Mouse (Mus musculus): Measurements from ENCODE around the gene Egfl6. TPM values are rescaled to one million over a fixed set of nuclear protein-coding genes. Genes with fewer than 3 reads are reported as not detected.

The Egfl6 gene
- total and polyA plus RNA-seq, 3 experiments = 0.04 TPM; not detected in 2

DNA sequence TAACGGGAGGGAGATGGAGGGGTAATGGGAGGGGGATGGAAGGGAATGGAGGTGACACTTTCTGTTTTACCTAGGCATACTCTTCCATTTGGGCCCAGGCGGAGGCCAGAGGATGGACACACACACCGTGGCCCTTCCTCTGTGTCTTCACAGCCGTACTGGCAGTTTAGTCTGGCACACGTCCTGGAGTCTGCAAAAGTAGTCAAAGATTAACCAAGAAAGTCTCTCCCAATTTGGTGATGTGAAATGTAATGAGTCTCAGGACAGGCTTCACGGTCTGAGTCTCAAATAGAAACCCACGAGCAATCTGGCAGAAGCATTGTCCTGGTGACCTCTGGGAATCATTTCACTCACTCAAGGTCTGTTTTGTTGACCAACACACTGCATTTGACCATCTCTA is 33.2 kb downstream of the Egfl6 start:
- no peak overlapping the region for H3K4me2 ChIP-seq (ENCODE audit: insufficient read depth, low read depth, poor library complexity, severe bottlenecking)
- no peak for TF ChIP-seq CTCF (conservative IDR thresholded peaks at IDR 0.05 in 1 of 2, IDR thresholded peaks at IDR 0.05 in 1 of 2; ENCODE audit: low read depth in 2 of 2, low read length in 2 of 2)
- H3K9ac ChIP-seq (ENCODE audit: insufficient read depth, low read depth) = no peak overlapping the region
- no peaks in the 10 kb centered on the region for H3K27me3 ChIP-seq (replicated peaks)
- H3K4me3 ChIP-seq (replicated peaks in 1 of 3; ENCODE audit: low read depth in 2 of 3, low read length in 2 of 3, poor library complexity in 1 of 3) = no peak overlapping the region
- dilution Hi-C loops (cut with MboI; ENCODE audit: extremely low pct_ligation_motif_present, extremely low pct_unique_long_range_greater_than_20kb, low sequenced_read_pairs) = no loop called here
- no peaks in the 10 kb centered on the region for H3K36me3 ChIP-seq (replicated peaks in 1 of 2; ENCODE audit: control insufficient read depth in 1 of 2, insufficient read depth in 1 of 2, low read length in 1 of 2)
- DNase-seq (ENCODE audit: extremely low read depth) = no peak
- H3K79me2 ChIP-seq (replicated peaks; ENCODE audit: control insufficient read depth, extremely low read depth, insufficient read depth, poor library complexity, severe bottlenecking) = no peaks in the 10 kb centered on the region
- H3K27ac ChIP-seq (ENCODE audit: insufficient read depth, low read depth) = no peak overlapping the region
- no peaks in the 10 kb centered on the region for H3K4me1 ChIP-seq (ENCODE audit: control insufficient read depth in 1 of 2, insufficient read depth in 2 of 2)
- no peaks in the 10 kb centered on the region for H3K9me3 ChIP-seq (replicated peaks; ENCODE audit: low read length)
- in situ Hi-C loops (cut with MboI; ENCODE audit: low pct_ligation_motif_present, low pct_unique_long_range_greater_than_20kb, low sequenced_read_pairs) = no loop called here

DNA sequence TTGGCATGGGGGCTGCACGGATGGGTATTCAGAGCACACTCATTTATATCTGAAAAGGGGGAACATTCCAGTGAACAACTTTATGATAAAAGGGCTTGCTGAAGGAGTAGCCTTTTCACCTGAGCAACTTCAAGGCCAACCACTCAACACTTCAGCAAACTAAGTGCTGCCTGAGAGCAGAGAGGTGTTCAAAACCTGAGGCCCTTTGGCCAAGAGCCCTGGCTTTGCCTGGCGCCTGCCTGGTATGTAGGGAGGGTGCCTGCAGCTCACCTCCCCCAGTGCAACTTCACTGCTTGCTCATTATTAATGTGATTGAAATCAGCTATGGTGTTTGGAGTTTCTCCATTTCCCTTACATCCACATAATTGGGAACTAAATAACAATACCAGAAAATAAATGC is 39.0 kb downstream of the Egfl6 start:
- Histone ChIP-seq H3K4me1 (ENCODE audit: control insufficient read depth in 1 of 2, insufficient read depth in 2 of 2) (no peaks in the 10 kb centered on the region), H3K9me3 (replicated peaks; ENCODE audit: low read length) (no peaks in the 10 kb centered on the region), H3K27me3 (replicated peaks) (no peaks in the 10 kb centered on the region), H3K36me3 (replicated peaks in 1 of 2; ENCODE audit: control insufficient read depth in 1 of 2, insufficient read depth in 1 of 2, low read length in 1 of 2) (no peaks in the 10 kb centered on the region), H3K9ac (ENCODE audit: insufficient read depth, low read depth) (no peak overlapping the region), H3K4me3 (replicated peaks in 1 of 3; ENCODE audit: low read depth in 2 of 3, low read length in 2 of 3, poor library complexity in 1 of 3) (no peak overlapping the region), H3K4me2 (ENCODE audit: insufficient read depth, low read depth, poor library complexity, severe bottlenecking) (no peak overlapping the region), H3K27ac (ENCODE audit: insufficient read depth, low read depth) (no peak overlapping the region), H3K79me2 (replicated peaks; ENCODE audit: control insufficient read depth, extremely low read depth, insufficient read depth, poor library complexity, severe bottlenecking) (no peaks in the 10 kb centered on the region)
- TF ChIP-seq CHD1 (IDR thresholded peaks at IDR 0.05; ENCODE audit: low read depth, low read length) (no peak), KAT2A (IDR thresholded peaks at IDR 0.05; ENCODE audit: insufficient replicate concordance, low read length) (no peak), BHLHE40 (IDR thresholded peaks at IDR 0.05; ENCODE audit: low read depth, low read length) (no peak), POLR2AphosphoS2 (IDR thresholded peaks at IDR 0.05; ENCODE audit: low read depth, low read length) (no peak), USF1 (IDR thresholded peaks at IDR 0.05; ENCODE audit: low read depth, low read length) (no peak), ETS1 (conservative IDR thresholded peaks at IDR 0.05; ENCODE audit: low read depth, low read length) (no peak), NELFE (IDR thresholded peaks at IDR 0.05; ENCODE audit: low read depth, low read length) (no peak), ZC3H11A (IDR thresholded peaks at IDR 0.05; ENCODE audit: low read depth, low read length) (no peak), IRF4 (IDR thresholded peaks at IDR 0.05; ENCODE audit: low read depth, low read length) (no peak), RAD21 (IDR thresholded peaks at IDR 0.05; ENCODE audit: low read depth, low read length) (no peak), CHD2 (IDR thresholded peaks at IDR 0.05; ENCODE audit: low read length) (no peak), HCFC1 (IDR thresholded peaks at IDR 0.05; ENCODE audit: low read depth, low read length) (no peak), EP300 (IDR thresholded peaks at IDR 0.05; ENCODE audit: low read length) (no peak)
- dilution Hi-C loops (cut with MboI; ENCODE audit: extremely low pct_ligation_motif_present, extremely low pct_unique_long_range_greater_than_20kb, low sequenced_read_pairs) (no loop called here), in situ Hi-C loops (cut with MboI; ENCODE audit: low pct_ligation_motif_present, low pct_unique_long_range_greater_than_20kb, low sequenced_read_pairs) (no loop called here)
- DNase-seq (ENCODE audit: extremely low read depth) = no peak

DNA sequence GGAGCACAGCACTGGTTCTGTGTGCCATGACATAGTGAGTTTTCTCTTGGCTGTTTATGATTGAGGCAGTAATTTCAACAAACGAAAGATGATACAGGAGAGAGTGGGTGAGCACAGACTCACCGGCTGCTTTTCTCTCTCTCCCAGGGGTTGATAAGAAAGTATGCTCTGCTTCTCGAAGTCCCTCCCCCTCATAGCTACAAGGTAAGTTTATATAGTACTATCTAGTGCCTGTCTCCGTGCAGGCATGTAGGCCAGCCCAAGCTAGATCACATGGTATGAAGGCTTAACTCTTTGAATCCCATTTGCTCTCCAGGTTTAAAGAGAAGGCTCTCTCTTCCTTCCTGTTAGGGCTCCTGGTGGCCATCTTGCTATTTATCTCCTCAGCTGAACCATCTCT is 50.4 kb downstream of the Egfl6 start:
- H3K27me3 ChIP-seq (replicated peaks) = no peaks in the 10 kb centered on the region
- no peak overlapping the region for H3K4me3 ChIP-seq (replicated peaks in 1 of 3; ENCODE audit: low read depth in 2 of 3, low read length in 2 of 3, poor library complexity in 1 of 3)
- dilution Hi-C loops (cut with MboI; ENCODE audit: extremely low pct_ligation_motif_present, extremely low pct_unique_long_range_greater_than_20kb, low sequenced_read_pairs) = no loop called here
- H3K9ac ChIP-seq (ENCODE audit: insufficient read depth, low read depth) = no peak overlapping the region
- H3K27ac ChIP-seq (ENCODE audit: insufficient read depth, low read depth) = no peak overlapping the region
- in situ Hi-C loops (cut with MboI; ENCODE audit: low pct_ligation_motif_present, low pct_unique_long_range_greater_than_20kb, low sequenced_read_pairs) = no loop called here
- no peaks in the 10 kb centered on the region for H3K79me2 ChIP-seq (replicated peaks; ENCODE audit: control insufficient read depth, extremely low read depth, insufficient read depth, poor library complexity, severe bottlenecking)
- DNase-seq (ENCODE audit: extremely low read depth) = no peak
- no peaks in the 10 kb centered on the region for H3K4me1 ChIP-seq (ENCODE audit: control insufficient read depth in 1 of 2, insufficient read depth in 2 of 2)
- no peak overlapping the region for H3K4me2 ChIP-seq (ENCODE audit: insufficient read depth, low read depth, poor library complexity, severe bottlenecking)
- no peaks in the 10 kb centered on the region for H3K9me3 ChIP-seq (replicated peaks; ENCODE audit: low read length)
- H3K36me3 ChIP-seq (replicated peaks in 1 of 2; ENCODE audit: control insufficient read depth in 1 of 2, insufficient read depth in 1 of 2, low read length in 1 of 2) = no peaks in the 10 kb centered on the region
- TF ChIP-seq MAZ (IDR thresholded peaks at IDR 0.05; ENCODE audit: low read depth, low read length) = no peak
- no peak for TF ChIP-seq EP300 (IDR thresholded peaks at IDR 0.05; ENCODE audit: low read length)
- no peak for TF ChIP-seq POLR2AphosphoS2 (IDR thresholded peaks at IDR 0.05; ENCODE audit: low read depth, low read length)
- no peak for TF ChIP-seq MAFK (IDR thresholded peaks at IDR 0.05; ENCODE audit: insufficient replicate concordance, low read length)
- TF ChIP-seq MYC (IDR thresholded peaks at IDR 0.05; ENCODE audit: low read depth, low read length) = no peak
- TF ChIP-seq SIN3A (IDR thresholded peaks at IDR 0.05; ENCODE audit: low read length) = no peak
- no peak for TF ChIP-seq MXI1 (IDR thresholded peaks at IDR 0.05; ENCODE audit: low read depth, low read length)
- TF ChIP-seq JUND (conservative IDR thresholded peaks at IDR 0.05; ENCODE audit: low read depth, low read length) = no peak
- TF ChIP-seq TBP (conservative IDR thresholded peaks at IDR 0.05; ENCODE audit: low read depth, low read length) = no peak
- TF ChIP-seq E2F4 (IDR thresholded peaks at IDR 0.05; ENCODE audit: insufficient replicate concordance, low read depth, low read length) = no peak
- TF ChIP-seq CHD1 (IDR thresholded peaks at IDR 0.05; ENCODE audit: low read depth, low read length) = no peak
- no peak for TF ChIP-seq TCF12 (IDR thresholded peaks at IDR 0.05; ENCODE audit: low read depth, low read length)
- no peak for TF ChIP-seq GABPA (IDR thresholded peaks at IDR 0.05; ENCODE audit: insufficient replicate concordance, low read depth, low read length)
- no peak for TF ChIP-seq CTCF (conservative IDR thresholded peaks at IDR 0.05 in 1 of 2, IDR thresholded peaks at IDR 0.05 in 1 of 2; ENCODE audit: low read depth in 2 of 2, low read length in 2 of 2)
- no peak for TF ChIP-seq SMC3 (IDR thresholded peaks at IDR 0.05; ENCODE audit: low read depth, low read length)
- no peak for TF ChIP-seq IRF4 (IDR thresholded peaks at IDR 0.05; ENCODE audit: low read depth, low read length)
- no peak for TF ChIP-seq JUN (IDR thresholded peaks at IDR 0.05; ENCODE audit: insufficient read depth, low read depth, low read length)
- no peak for TF ChIP-seq RCOR1 (conservative IDR thresholded peaks at IDR 0.05; ENCODE audit: low read depth, low read length)
